Mouse (Mus musculus) hindbrain, embryonic 10.5 days (tissue): Measurements from ENCODE around the gene Ccnjl. TPM values are rescaled to one million over a fixed set of nuclear protein-coding genes. Genes with fewer than 3 reads are reported as not detected.

ENCODE experiments used
- DNase-seq: peaks from one replicate; pipeline ENCODE4 v3.0.0-alpha.2; 2017; ENCODE audit warnings: low spot score
- H3K27ac ChIP-seq: fragments of 300-500 bp; sonication (generic); 2 replicates; pipeline ENCODE4 v1.5.1; 2016; ENCODE audit warnings: mild to moderate bottlenecking, moderate library complexity
- H3K27me3 ChIP-seq: fragments of 300-500 bp; sonication (generic); 2 replicates; pipeline ENCODE4 v1.6.1; 2016; ENCODE audit warnings: mild to moderate bottlenecking; ENCODE audit not compliant: poor library complexity, insufficient read depth, severe bottlenecking
- H3K36me3 ChIP-seq: fragments of 300-500 bp; sonication (generic); 2 replicates; pipeline ENCODE4 v1.6.1; 2016; ENCODE audit warnings: mild to moderate bottlenecking, moderate library complexity
- H3K4me1 ChIP-seq: fragments of 300-500 bp; sonication (generic); replicated peaks from 2 replicates; pipeline ENCODE4 v1.6.1; 2016; ENCODE audit warnings: mild to moderate bottlenecking
- H3K4me3 ChIP-seq: fragments of 300-500 bp; sonication (generic); 2 replicates; pipeline ENCODE4 v1.5.1; 2016; ENCODE audit warnings: mild to moderate bottlenecking, moderate library complexity
- H3K9me3 ChIP-seq: fragments of 300-500 bp; sonication (generic); 2 replicates; pipeline ENCODE4 v1.6.1; 2016; ENCODE audit warnings: mild to moderate bottlenecking, moderate library complexity
- WGBS: fragments of 180-500 bp; shearing (Covaris S2); methylation state at CpG from one replicate; pipeline ENCODE4 v1.1.7; 2016; 5-methylcytosine and 5-hydroxymethylcytosine counted together
- polyA plus RNA-seq: library from polyadenylated mRNA; unstranded; fragments of >200 nt; fragmentation: Nextera tagmentation; extraction: Ambion mirVana; gene quantifications from 2 replicates; pipeline ENCODE4 v1.2.1, GENCODE M21; 2016

Ccnjl gene
- polyA plus RNA-seq, 1 experiment from 2014 or later = 37.4 TPM

DNA sequence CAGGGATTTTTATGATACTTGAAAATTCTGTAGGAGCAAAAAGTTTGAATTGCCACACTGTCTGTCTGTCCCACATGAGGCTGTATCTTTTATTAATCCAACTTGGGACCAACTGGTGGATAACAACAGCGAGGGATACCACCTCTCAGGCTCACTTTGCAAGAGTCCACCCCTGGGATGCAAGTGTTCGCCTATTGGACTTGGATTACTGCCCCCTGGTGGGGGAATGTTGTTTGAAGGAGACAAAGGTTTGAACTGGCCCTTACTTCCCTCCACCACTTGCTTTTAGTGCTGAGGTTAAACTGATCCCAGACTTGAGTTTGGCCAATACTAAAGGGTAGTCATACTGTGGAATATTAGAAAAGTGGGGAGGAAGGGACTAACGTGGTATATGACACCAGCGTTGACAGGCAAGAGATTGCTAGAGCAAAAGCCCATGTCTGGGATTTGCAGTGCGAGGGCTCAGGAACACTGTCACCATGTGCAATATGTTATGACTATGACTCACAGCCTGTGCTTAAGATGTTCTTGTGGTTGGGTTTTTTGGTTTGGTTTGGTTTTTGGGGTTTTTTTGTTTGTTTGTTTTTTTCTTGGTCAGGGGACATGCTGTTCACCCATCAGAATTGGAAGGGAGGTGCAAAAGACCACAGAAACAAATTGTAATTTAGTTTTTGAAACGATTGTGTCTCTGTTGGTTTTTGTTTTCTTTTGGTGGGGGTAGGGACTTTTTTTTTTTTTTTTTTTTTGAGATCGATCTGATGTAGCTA lies 57.9 kb downstream of the Ccnjl start, which contains the start of gene 4933415A04Rik:
TSS of gene 4933415A04Rik (plus strand) at position 717 of the 767 bp plus-strand sequence.
- Histone ChIP-seq H3K4me1 (peaks cover 12% of the 10 kb centered on the region), H3K27ac (no peak within 1 kb of the TSS), H3K9me3 (no peaks in the 10 kb centered on the region), H3K4me3 (no peak within 1 kb of the TSS), H3K36me3 (peaks cover 75% of the 10 kb centered on the region), H3K27me3 (no peaks in the 10 kb centered on the region)
- 73% methylated on average over 7 of the region's 7 CpGs for WGBS
- peak; percentile 67 for DNase-seq

DNA sequence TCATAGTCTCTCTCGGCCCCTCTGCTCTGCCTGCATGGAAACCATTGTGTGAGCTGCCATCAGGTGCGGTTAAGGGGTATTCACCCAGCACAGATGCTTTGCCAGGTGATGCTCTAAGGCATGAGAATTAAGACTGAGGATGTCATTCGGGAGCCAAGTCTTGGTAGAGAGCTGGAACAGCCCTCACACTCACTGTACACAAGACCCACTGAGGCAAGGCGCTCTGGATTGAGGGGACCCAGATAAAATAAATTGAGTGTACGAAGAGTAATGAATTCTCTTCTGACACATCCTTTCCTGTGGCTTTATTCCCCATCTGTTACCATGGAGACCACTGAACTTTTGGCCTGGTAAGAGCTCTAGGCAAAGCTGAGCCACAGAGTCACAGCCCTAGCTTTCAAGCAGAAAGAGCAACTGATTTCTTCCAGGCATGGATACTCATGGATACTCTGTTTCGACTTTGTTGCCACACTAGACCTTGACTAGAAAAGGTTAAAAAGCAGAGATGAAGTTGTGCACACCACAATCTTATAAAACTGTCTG lies 61.0 kb downstream of the Ccnjl start:
- Histone ChIP-seq H3K4me3 (no peak overlapping the region), H3K36me3 (peaks cover 44% of the 10 kb centered on the region), H3K27me3 (no peaks in the 10 kb centered on the region), H3K9me3 (no peaks in the 10 kb centered on the region), H3K4me1 (peaks cover 12% of the 10 kb centered on the region), H3K27ac (no peak overlapping the region)
- no peak for DNase-seq
- WGBS = 74% methylated on average over 6 of the region's 6 CpGs

DNA sequence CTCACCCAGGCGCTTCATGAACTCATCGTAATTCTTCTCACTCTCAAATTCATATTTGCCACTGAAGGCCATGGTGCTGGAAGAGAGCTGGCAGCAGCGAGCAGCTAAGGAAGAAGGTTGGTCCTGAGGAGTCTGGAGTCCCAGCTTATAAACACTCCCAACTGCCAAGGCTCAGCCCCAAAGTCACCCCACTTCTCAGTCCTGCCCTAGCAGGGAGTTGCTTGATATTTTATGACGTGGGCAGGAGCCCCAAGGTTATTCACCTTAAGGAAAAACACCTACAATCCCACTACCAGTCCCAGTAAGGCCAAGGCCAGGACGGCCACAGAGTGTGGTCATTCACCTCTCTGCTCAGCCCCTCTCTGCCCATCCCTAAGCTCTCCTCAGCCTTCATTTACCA lies 72.9 kb downstream of the Ccnjl start, which contains the start of gene Fabp6:
TSS of gene Fabp6 (minus strand) at position 101 of the 400 bp plus-strand sequence.
- 90% methylated on average over 5 of the region's 5 CpGs for WGBS
- DNase-seq = no peak
- Histone ChIP-seq H3K27ac (no peak within 1 kb of the TSS), H3K9me3 (no peaks in the 10 kb centered on the region), H3K4me3 (no peak within 1 kb of the TSS), H3K4me1 (no peaks in the 10 kb centered on the region), H3K27me3 (no peaks in the 10 kb centered on the region), H3K36me3 (no peaks in the 10 kb centered on the region)

DNA sequence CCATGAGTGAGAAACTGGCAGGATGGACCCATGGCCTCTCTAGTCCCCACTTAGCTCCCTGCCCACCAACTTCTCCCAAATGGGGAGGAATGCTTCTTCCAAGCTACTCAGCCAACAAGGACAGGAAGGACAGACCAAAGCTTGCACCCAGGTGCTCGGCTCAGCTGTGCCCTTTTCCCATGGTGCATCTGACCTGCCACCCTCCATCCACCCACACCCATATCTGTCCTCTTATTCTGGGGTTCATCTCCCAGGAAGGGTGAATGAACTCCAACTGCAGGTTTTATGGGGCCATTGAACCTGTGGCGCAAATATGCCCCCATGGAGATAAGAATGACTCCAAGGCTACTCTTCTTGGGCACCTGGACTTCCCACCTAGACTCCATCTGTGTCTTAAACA lies 75.6 kb downstream of the Ccnjl start:
- Histone ChIP-seq H3K27ac (no peak overlapping the region), H3K4me3 (no peak overlapping the region), H3K4me1 (no peaks in the 10 kb centered on the region), H3K27me3 (no peaks in the 10 kb centered on the region), H3K36me3 (no peaks in the 10 kb centered on the region), H3K9me3 (no peaks in the 10 kb centered on the region)
- DNase-seq = no peak
- 93% methylated on average over 2 of the region's 2 CpGs for WGBS

DNA sequence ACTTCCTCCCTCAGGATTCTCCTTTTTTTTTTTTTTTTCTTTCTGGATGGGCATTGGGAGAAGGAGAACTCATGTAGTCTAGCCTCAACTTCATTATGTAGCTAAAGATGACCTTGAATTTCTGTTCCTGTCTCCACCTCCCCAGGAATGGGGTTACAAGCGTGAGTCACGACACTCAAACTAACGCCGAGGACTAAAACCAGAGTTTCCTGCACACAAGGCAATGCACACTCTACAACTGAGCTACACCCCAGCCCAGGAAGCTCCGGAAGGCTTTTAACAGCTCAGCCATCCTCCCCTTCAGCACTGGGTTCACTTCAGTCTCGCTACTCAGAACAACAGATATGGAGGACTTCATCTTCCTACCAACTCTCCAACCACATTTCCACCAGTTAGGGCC lies 76.3 kb downstream of the Ccnjl start:
- Histone ChIP-seq H3K36me3 (no peaks in the 10 kb centered on the region), H3K27me3 (no peaks in the 10 kb centered on the region), H3K9me3 (no peaks in the 10 kb centered on the region), H3K4me1 (no peaks in the 10 kb centered on the region), H3K27ac (no peak overlapping the region), H3K4me3 (no peak overlapping the region)
- 91% methylated on average over 6 of the region's 6 CpGs for WGBS
- no peak for DNase-seq

DNA sequence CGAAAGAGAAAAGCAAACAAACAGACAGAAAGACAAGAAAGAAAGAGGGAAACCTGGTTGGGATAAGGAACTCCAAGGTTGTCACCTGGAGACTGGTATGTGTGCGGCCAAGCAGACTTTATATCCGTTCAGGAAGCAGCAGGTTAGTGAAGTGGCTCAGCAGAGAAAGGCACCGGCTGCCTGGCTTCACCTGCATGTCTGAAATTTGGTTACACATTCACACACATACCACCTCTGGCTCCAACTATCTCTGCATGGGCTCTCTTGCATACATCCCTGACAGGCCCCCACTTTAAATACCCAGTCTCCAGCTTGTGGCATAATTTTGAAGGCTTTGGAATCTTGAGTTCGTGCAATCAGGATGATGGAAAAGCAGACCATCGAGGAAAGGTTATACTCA lies 77.3 kb downstream of the Ccnjl start:
- DNase-seq = no peak
- Histone ChIP-seq H3K4me3 (no peak overlapping the region), H3K4me1 (no peaks in the 10 kb centered on the region), H3K9me3 (no peaks in the 10 kb centered on the region), H3K27me3 (no peaks in the 10 kb centered on the region), H3K27ac (no peak overlapping the region), H3K36me3 (no peaks in the 10 kb centered on the region)
- 89% methylated on average over 6 of the region's 6 CpGs for WGBS

DNA sequence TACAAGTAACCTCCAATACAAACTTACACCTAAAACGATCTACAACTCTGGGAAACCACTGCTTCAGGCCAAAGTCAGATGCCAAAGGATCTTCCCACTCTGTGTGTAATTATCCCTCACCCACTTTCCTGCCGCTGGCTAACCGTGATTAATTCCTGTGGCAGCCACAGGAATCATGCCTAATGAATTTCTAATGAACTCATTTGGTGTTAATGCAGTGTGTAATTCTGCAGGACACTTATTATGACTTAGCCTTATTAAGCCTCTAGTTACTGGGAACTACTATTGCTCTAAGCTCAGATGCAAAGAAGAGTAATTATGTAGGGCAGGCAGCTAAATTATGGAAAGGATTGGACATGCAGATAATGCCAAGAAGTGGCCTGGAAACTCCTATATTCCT lies 79.9 kb downstream of the Ccnjl start:
- Histone ChIP-seq H3K9me3 (no peaks in the 10 kb centered on the region), H3K27ac (no peak overlapping the region), H3K27me3 (no peaks in the 10 kb centered on the region), H3K4me1 (peaks cover 10% of the 10 kb centered on the region), H3K4me3 (no peak overlapping the region), H3K36me3 (no peaks in the 10 kb centered on the region)
- WGBS = 78% methylated on average over 3 of the region's 3 CpGs
- DNase-seq = no peak

DNA sequence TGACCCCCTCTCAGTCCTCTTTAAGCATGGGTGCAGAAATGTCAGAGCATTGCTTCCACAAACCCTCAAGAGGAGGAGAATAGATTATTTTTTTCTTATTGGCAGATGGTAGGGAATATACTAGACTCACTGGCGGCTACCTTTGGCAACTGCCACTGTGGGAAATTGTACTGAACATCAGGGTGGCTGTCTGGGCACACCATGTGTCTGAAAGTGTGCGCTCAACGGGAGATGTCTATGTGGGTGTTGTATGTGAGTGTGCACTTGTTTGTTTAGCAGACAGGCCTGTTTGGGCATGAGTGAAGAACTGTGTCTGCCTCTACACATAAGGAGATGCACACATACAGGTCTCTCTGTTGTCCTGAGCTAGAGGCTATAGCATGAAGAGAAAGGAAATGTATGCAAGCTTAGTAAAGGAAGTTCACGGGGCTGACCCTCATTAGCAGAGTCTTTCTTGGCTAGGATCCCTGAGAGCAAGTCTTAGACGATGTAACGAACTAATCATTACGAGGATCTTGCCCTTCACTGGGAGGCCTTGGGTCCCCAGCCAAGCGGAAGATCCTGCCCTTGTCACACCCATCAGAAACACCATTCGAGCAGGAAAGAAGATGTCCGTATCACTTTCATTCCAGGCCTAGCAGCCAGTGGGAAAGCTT lies 81.5 kb downstream of the Ccnjl start:
- Histone ChIP-seq H3K9me3 (no peaks in the 10 kb centered on the region), H3K27me3 (no peaks in the 10 kb centered on the region), H3K36me3 (no peaks in the 10 kb centered on the region), H3K4me1 (peaks cover 10% of the 10 kb centered on the region), H3K4me3 (no peak overlapping the region), H3K27ac (no peak overlapping the region)
- WGBS = 86% methylated on average over 10 of the region's 10 CpGs
- no peak for DNase-seq

DNA sequence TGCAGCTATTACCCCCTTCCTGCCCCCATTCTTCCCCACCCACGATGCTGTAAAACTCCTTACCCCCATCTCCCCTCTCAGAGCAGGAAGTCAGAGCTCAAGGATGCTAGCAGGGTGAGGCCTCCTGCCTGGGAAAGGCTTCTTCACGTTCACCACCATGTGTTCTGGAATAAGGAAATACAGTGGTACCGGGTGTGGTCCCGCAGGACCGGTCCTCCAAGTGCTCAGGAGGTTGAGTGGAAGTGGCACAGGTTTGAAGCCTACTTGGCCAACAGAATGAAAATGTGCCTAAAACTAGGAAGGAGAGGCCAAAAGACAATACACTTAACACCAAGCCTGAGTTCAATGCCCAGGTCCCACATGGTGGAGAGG lies 82.1 kb downstream of the Ccnjl start:
- no peak for DNase-seq
- Histone ChIP-seq H3K36me3 (no peaks in the 10 kb centered on the region), H3K9me3 (no peaks in the 10 kb centered on the region), H3K4me1 (peaks cover 10% of the 10 kb centered on the region), H3K4me3 (no peak overlapping the region), H3K27me3 (no peaks in the 10 kb centered on the region), H3K27ac (no peak overlapping the region)
- WGBS = 89% methylated on average over 5 of the region's 5 CpGs

DNA sequence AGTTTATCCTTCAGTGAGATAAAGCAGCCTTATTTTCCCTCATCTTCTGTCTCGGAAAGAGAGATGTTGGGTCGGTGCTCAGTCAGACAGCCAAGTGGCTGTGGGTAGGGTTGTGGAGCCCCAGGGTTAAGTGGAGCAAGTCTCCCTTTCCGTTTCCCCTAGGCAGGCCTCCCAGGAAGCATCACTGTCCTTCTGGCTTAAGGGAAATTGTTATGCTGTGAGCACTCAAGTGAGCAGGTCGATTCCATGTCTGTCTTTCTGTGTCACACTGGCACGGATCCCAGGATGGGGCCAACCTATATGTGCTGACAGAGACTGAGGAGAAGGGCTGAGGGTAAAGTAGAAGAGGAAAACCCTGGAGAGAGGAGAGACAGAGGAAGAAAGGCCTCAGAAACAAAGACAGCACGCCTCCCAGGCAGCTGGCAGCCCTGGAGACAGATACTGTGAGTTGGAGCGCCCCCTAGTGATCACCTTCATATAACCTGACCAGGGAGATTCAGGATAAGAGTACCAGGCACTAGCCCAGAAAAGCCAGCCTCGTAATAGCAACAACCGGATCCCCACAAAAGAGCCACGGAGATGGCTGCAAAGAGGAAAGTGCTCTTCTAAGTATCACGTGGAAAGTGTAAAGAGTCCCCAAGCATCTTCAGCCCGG lies 84.4 kb downstream of the Ccnjl start:
- Histone ChIP-seq H3K4me1 (peaks cover 19% of the 10 kb centered on the region), H3K27me3 (no peaks in the 10 kb centered on the region), H3K27ac (peak overlapping the region; percentile 95), H3K9me3 (no peaks in the 10 kb centered on the region), H3K4me3 (no peak overlapping the region), H3K36me3 (no peaks in the 10 kb centered on the region)
- 27% methylated on average over 12 of the region's 12 CpGs for WGBS
- peak; percentile 90 for DNase-seq

DNA sequence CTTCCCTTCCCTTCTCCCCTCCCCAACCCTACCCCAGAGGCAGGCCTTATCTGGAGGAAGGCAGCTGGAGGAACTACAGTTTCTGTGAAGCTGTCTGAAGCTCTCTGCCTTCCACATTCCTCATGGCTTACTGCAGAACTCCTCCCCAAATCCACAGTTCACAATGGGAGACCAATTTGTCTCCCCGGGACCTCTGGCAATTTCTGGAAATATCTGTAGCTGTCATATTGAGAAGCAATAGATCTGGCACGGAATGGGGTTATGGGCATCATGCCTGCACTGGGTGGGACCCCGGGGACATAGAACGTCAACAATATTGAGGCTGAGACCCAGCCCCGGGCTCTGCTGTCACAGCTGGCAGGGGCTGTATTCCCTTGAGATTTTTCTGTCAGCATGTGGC lies 89.3 kb downstream of the Ccnjl start:
- 47% methylated on average over 5 of the region's 5 CpGs for WGBS
- H3K27me3 ChIP-seq = no peaks in the 10 kb centered on the region
- peak overlapping the region; percentile 74 for H3K27ac ChIP-seq
- peaks cover 22% of the 10 kb centered on the region for H3K4me1 ChIP-seq
- H3K4me3 ChIP-seq = no peak overlapping the region
- DNase-seq = no peak
- H3K9me3 ChIP-seq = no peaks in the 10 kb centered on the region
- no peaks in the 10 kb centered on the region for H3K36me3 ChIP-seq

DNA sequence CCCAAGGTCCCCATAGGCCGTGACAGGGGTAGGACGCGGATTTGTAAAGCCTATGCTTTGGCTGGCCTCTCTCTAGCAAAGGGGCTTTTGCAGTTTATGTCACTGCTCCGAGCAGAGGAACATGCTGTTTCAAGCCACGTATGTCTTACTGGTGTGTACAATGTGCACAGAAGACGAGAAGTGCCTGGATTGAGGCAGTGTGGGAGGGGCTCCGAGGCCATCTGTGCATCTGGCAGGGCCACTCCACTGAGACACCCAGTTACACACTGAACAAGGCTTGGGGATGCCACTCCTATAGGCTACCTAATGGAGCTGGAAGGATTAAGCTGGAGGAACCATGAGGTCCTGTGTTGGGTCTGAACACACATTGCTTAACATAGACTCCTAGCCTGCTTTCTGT lies 89.8 kb downstream of the Ccnjl start:
- Histone ChIP-seq H3K4me3 (no peak overlapping the region), H3K9me3 (no peaks in the 10 kb centered on the region), H3K27ac (peak overlapping the region; percentile 74), H3K27me3 (no peaks in the 10 kb centered on the region), H3K36me3 (no peaks in the 10 kb centered on the region), H3K4me1 (peaks cover 19% of the 10 kb centered on the region)
- WGBS = 59% methylated on average over 7 of the region's 7 CpGs
- DNase-seq = no peak

DNA sequence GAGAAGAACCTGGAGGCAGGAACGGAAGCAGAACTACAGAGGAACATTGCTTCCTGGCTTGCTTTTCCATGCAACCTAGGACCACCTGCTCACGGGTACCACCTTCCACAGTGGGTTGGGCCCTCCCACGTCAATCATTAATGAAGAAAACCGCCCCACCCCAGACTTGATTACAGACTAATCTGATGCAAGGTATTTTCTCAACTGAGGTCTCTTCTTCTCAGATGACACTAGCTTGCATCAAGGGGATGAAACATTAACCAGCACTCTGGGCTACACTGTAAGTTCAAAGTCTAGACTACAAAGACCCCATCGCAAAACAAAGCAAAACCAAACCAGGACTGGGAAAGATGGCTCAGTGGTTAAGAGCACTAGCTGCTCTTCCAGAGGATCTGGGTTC lies 93.2 kb downstream of the Ccnjl start:
- 87% methylated on average over 5 of the region's 5 CpGs for WGBS

More for the DNA sequence above, 93.2 kb downstream of the Ccnjl start:
- no peaks in the 10 kb centered on the region for H3K36me3 ChIP-seq
- no peaks in the 10 kb centered on the region for H3K27me3 ChIP-seq
- DNase-seq = no peak
- H3K27ac ChIP-seq = no peak overlapping the region
- H3K4me1 ChIP-seq = peaks cover 29% of the 10 kb centered on the region
- no peak overlapping the region for H3K4me3 ChIP-seq
- H3K9me3 ChIP-seq = no peaks in the 10 kb centered on the region
